8 mouse cellular contexts compared by ENCODE assay signal in the genomic region with DNA sequence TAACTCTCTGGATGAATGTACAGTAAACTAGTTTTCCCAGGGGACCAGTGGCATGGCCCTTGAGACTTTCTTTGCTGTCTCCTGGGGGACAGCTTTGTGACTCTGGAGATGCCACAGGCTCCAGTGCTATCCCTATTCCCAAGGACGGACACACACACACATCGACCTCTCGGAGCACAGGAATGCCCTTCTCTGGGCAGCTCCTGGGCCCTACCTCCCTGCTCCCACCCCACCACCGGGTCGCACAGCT. TPM values are rescaled to one million over a fixed set of nuclear protein-coding genes. Genes with fewer than 3 reads are reported as not detected.
A peak's percentile ranks its signal among the peaks of the same experiment; 100 is the strongest.
DNase-seq lines count a peak whose midpoint lies in the region; ATAC-seq and TF ChIP-seq lines count a peak whose summit lies in the region.

No protein-coding gene starts in this region.

- H3K4me2 ChIP-seq in embryonic facial prominence, embryonic 15.5 days (replicated peaks) = peak overlapping the region; percentile 82
- peak overlapping the region; percentile 83 for H3K4me2 ChIP-seq in intestine, embryonic 14.5 days (ENCODE audit: low read length)
- H3K4me2 ChIP-seq in myocyte (ENCODE audit: low read depth) = peak overlapping the region; percentile 93

- ATAC-seq in embryonic facial prominence, embryonic 15.5 days (ENCODE audit: insufficient number of reproducible peaks, low FRiP score, low TSS enrichment, low read depth) = peak; percentile 81
- ATAC-seq in intestine, embryonic 14.5 days (replicated peaks; ENCODE audit: low FRiP score, low TSS enrichment, low read depth) = peak; percentile 86

- H3K9me3 ChIP-seq in embryonic facial prominence, embryonic 15.5 days (replicated peaks) = no peaks in the 10 kb centered on the region
- no peaks in the 10 kb centered on the region for H3K9me3 ChIP-seq in intestine, embryonic 14.5 days (ENCODE audit: control insufficient read depth, low read length)

- TF ChIP-seq CTCF in left cerebral cortex, adult 2 months (IDR thresholded peaks at IDR 0.05) = no peak
- no peak for TF ChIP-seq CTCF in thymus, adult 2 months (IDR thresholded peaks at IDR 0.05; ENCODE audit: borderline replicate concordance, control insufficient read depth, extremely low read depth, insufficient read depth, low read length, poor library complexity)

- peak overlapping the region; percentile 54 for H3K27ac ChIP-seq in left cerebral cortex, adult 2 months
- peak overlapping the region; percentile 76; the same call in 1 of the 2 replicates for H3K27ac ChIP-seq in embryonic facial prominence, embryonic 15.5 days (replicated peaks)
- peak overlapping the region; percentile 92 for H3K27ac ChIP-seq in intestine, embryonic 14.5 days (ENCODE audit: low read depth)
- no peak overlapping the region for H3K27ac ChIP-seq in thymus, adult 2 months (ENCODE audit: control insufficient read depth, insufficient read depth, low read length)

- peaks cover 4% of the 10 kb centered on the region for H3K79me2 ChIP-seq in myocyte (ENCODE audit: control insufficient read depth, insufficient read depth)

- peak overlapping the region; percentile 82 for H3K4me3 ChIP-seq in left cerebral cortex, adult 2 months
- H3K4me3 ChIP-seq in embryonic facial prominence, embryonic 15.5 days (replicated peaks) = peak overlapping the region; percentile 80
- H3K4me3 ChIP-seq in intestine, embryonic 14.5 days (ENCODE audit: low read depth, low read length) = peak overlapping the region; percentile 73
- peak overlapping the region; percentile 78 for H3K4me3 ChIP-seq in myocyte
- H3K4me3 ChIP-seq in thymus, adult 2 months (ENCODE audit: control insufficient read depth, insufficient read depth, low read length) = no peak overlapping the region

- H3K9ac ChIP-seq in embryonic facial prominence, embryonic 15.5 days = peak overlapping the region; percentile 70
- H3K9ac ChIP-seq in intestine, embryonic 14.5 days (ENCODE audit: low read length) = peak overlapping the region; percentile 82

- no peak for TF ChIP-seq POLR2A in myocyte (IDR thresholded peaks at IDR 0.05; ENCODE audit: insufficient read length, low read depth)
- no peak for TF ChIP-seq POLR2A in thymus, adult 2 months (IDR thresholded peaks at IDR 0.05; ENCODE audit: control insufficient read depth, extremely low read depth, insufficient read depth, low read length, poor library complexity)

- H3K27me3 ChIP-seq in embryonic facial prominence, embryonic 15.5 days = no peaks in the 10 kb centered on the region
- H3K27me3 ChIP-seq in intestine, embryonic 14.5 days (replicated peaks; ENCODE audit: control insufficient read depth, insufficient read depth, low read length) = no peaks in the 10 kb centered on the region
- H3K27me3 ChIP-seq in myocyte (ENCODE audit: control insufficient read depth, insufficient read depth, insufficient read length) = no peaks in the 10 kb centered on the region
- no peaks in the 10 kb centered on the region; the same call in 1 of the 2 replicates for H3K27me3 ChIP-seq in thymus, adult 2 months (ENCODE audit: control insufficient read depth, insufficient read depth, low read length)

- no peaks in the 10 kb centered on the region for H3K36me3 ChIP-seq in embryonic facial prominence, embryonic 15.5 days
- H3K36me3 ChIP-seq in intestine, embryonic 14.5 days (ENCODE audit: control insufficient read depth, insufficient read depth, low read length) = peaks cover 15% of the 10 kb centered on the region
- no peaks in the 10 kb centered on the region for H3K36me3 ChIP-seq in myocyte (ENCODE audit: control insufficient read depth, insufficient read depth)
- no peaks in the 10 kb centered on the region for H3K36me3 ChIP-seq in thymus, adult 2 months (ENCODE audit: control insufficient read depth, insufficient read depth, low read length)

- 0% methylated on average over 5 of the region's 5 CpGs for WGBS in embryonic facial prominence, embryonic 15.5 days
- WGBS in intestine, embryonic 14.5 days = 3% methylated on average over 5 of the region's 5 CpGs
- WGBS in thymus, adult 2 months = 12% methylated on average over 5 of the region's 5 CpGs

- no peak for DNase-seq in left cerebral cortex, adult 2 months (ENCODE audit: extremely low spot score in 1 of 2, low spot score in 2 of 2)
- DNase-seq in left cerebral cortex, adult 9 months (ENCODE audit: low spot score in 2 of 2) = no peak
- peak; percentile 87 for DNase-seq in intestine, embryonic 14.5 days (ENCODE audit: low spot score)
- no peak for DNase-seq in thymus, postnatal 25 days
- no peak for DNase-seq in B cell, adult 2 months
- DNase-seq in thymus, adult 2 months = no peak

- H3ac ChIP-seq in myocyte (ENCODE audit: control insufficient read depth, insufficient read length) = peak overlapping the region; percentile 17

- intact Hi-C loops in left cerebral cortex, adult 2 months (cut with DNase I) = loop anchor here (2.0 kb wide), 1 partner anchor 98 kb away; a partner anchor contains a TSS

- H3K4me1 ChIP-seq in embryonic facial prominence, embryonic 15.5 days = peaks cover 11% of the 10 kb centered on the region; the same call in 1 of the 2 replicates
- peaks cover 13% of the 10 kb centered on the region; the same call in 1 of the 2 replicates for H3K4me1 ChIP-seq in intestine, embryonic 14.5 days (replicated peaks; ENCODE audit: control insufficient read depth, insufficient read depth, low read length)
- no peaks in the 10 kb centered on the region for H3K4me1 ChIP-seq in thymus, adult 2 months (replicated peaks; ENCODE audit: control insufficient read depth, insufficient read depth, low read length)

TF ChIP-seq in myocyte, 11 proteins besides CTCF, POLR2A, EP300 and RAD21:
- TF ChIP-seq POLR2AphosphoS2 (IDR thresholded peaks at IDR 0.05; ENCODE audit: insufficient read length, low read depth) (no peak), USF1 (IDR thresholded peaks at IDR 0.05; ENCODE audit: low read depth) (no peak), MYOD1 (IDR thresholded peaks at IDR 0.05; ENCODE audit: control insufficient read depth in 1 of 3, insufficient read length in 2 of 3, low read depth in 2 of 3) (no peak), SRF (IDR thresholded peaks at IDR 0.05; ENCODE audit: control insufficient read depth, insufficient read length, low read depth) (no peak)

RNA-seq across cellular contexts. Expression of a gene that starts 1.0 kb away (rescaled TPM):
- 10 to 100 TPM; 20.4 to 24.6 TPM for total RNA-seq in left cerebral cortex, adult 2 months (2021)
- 37.9 and 38.3 TPM in 2 replicates for polyA plus RNA-seq in embryonic facial prominence, embryonic 15.5 days (2015; fragmentation: Nextera tagmentation; extraction: Ambion mirVana)
- polyA plus RNA-seq in intestine, embryonic 14.5 days (2014; fragmentation: Nextera tagmentation; extraction: Ambion mirVana) = 109 and 120 TPM in 2 replicates
- 11.8 TPM for polyA plus RNA-seq in myocyte (2012; fragmentation: generic; extraction: Trizol)
- 2.0 and 3.0 TPM in 2 replicates for polyA plus RNA-seq in thymus, adult 2 months (2012; rRNA removed)
